Mouse (Mus musculus): ENCODE measurements around the gene Cd300lf. TPM values are rescaled to one million over a fixed set of nuclear protein-coding genes. Genes with fewer than 3 reads are reported as not detected.

Gene Cd300lf
- polyA plus RNA-seq, 1 experiment from 2014 or later: 0.15 TPM

Other genes with a start within 250 kb of the Cd300lf start
- gene Cd300a, start 244.0 kb downstream of the Cd300lf start, polyA plus RNA-seq (2016; fragmentation: Nextera tagmentation; extraction: Ambion mirVana): 0.71 and 0.97 TPM in 2 replicates
- gene Cd300lb, start 199.6 kb downstream of the Cd300lf start, polyA plus RNA-seq (2016; fragmentation: Nextera tagmentation; extraction: Ambion mirVana): 0.08 TPM in 1 of 2 replicates, not detected in the other
- not detected in 2 replicates for gene Cd300c, start 164.8 kb downstream of the Cd300lf start, polyA plus RNA-seq (2016; fragmentation: Nextera tagmentation; extraction: Ambion mirVana)
- 0.10 and 0.11 TPM in 2 replicates for gene Cd300ld, start 144.1 kb downstream of the Cd300lf start, polyA plus RNA-seq (2016; fragmentation: Nextera tagmentation; extraction: Ambion mirVana)
- gene Cd300c2, start 132.1 kb downstream of the Cd300lf start, polyA plus RNA-seq (2016; fragmentation: Nextera tagmentation; extraction: Ambion mirVana): 0.85 and 1.2 TPM in 2 replicates
- not detected in 2 replicates for gene Cd300ld2, start 117.8 kb downstream of the Cd300lf start, polyA plus RNA-seq (2016; fragmentation: Nextera tagmentation; extraction: Ambion mirVana)
- not detected in 2 replicates for gene Cd300ld4, start 107.0 kb downstream of the Cd300lf start, polyA plus RNA-seq (2016; fragmentation: Nextera tagmentation; extraction: Ambion mirVana)
- not detected in 2 replicates for gene Cd300ld5, start 96.2 kb downstream of the Cd300lf start, polyA plus RNA-seq (2016; fragmentation: Nextera tagmentation; extraction: Ambion mirVana)
- not detected in 2 replicates for gene Cd300ld3, start 85.6 kb downstream of the Cd300lf start, polyA plus RNA-seq (2016; fragmentation: Nextera tagmentation; extraction: Ambion mirVana)
- gene Cd300e, start 71.8 kb downstream of the Cd300lf start, polyA plus RNA-seq (2016; fragmentation: Nextera tagmentation; extraction: Ambion mirVana): not detected in 2 replicates
- 1.5 TPM in 2 replicates for gene Rab37, start 42.6 kb downstream of the Cd300lf start, polyA plus RNA-seq (2016; fragmentation: Nextera tagmentation; extraction: Ambion mirVana)
- 34.3 and 34.6 TPM in 2 replicates for gene Slc9a3r1, start 29.3 kb upstream of the Cd300lf start, polyA plus RNA-seq (2016; fragmentation: Nextera tagmentation; extraction: Ambion mirVana)
- gene Tmem104, start 53.5 kb upstream of the Cd300lf start, polyA plus RNA-seq (2016; fragmentation: Nextera tagmentation; extraction: Ambion mirVana): 7.9 and 9.2 TPM in 2 replicates
- gene Nat9, start 53.9 kb upstream of the Cd300lf start, polyA plus RNA-seq (2016; fragmentation: Nextera tagmentation; extraction: Ambion mirVana): 18.5 and 19.2 TPM in 2 replicates
- 0.06 and 0.17 TPM in 2 replicates for gene Grin2c, start 133.3 kb upstream of the Cd300lf start, polyA plus RNA-seq (2016; fragmentation: Nextera tagmentation; extraction: Ambion mirVana)
- gene Fdxr, start 143.1 kb upstream of the Cd300lf start, polyA plus RNA-seq (2016; fragmentation: Nextera tagmentation; extraction: Ambion mirVana): 15.9 and 18.4 TPM in 2 replicates
- 0.11 and 0.18 TPM in 2 replicates for gene Fads6, start 163.7 kb upstream of the Cd300lf start, polyA plus RNA-seq (2016; fragmentation: Nextera tagmentation; extraction: Ambion mirVana)
- not detected in 2 replicates for gene Otop2, start 173.2 kb upstream of the Cd300lf start, polyA plus RNA-seq (2016; fragmentation: Nextera tagmentation; extraction: Ambion mirVana)
- gene Ush1g, start 188.0 kb upstream of the Cd300lf start, polyA plus RNA-seq (2016; fragmentation: Nextera tagmentation; extraction: Ambion mirVana): 0.05 TPM in 1 of 2 replicates, not detected in the other
- gene Otop3, start 200.7 kb upstream of the Cd300lf start, polyA plus RNA-seq (2016; fragmentation: Nextera tagmentation; extraction: Ambion mirVana): 0.28 and 0.43 TPM in 2 replicates
- gene Hid1, start 233.8 kb upstream of the Cd300lf start, polyA plus RNA-seq (2016; fragmentation: Nextera tagmentation; extraction: Ambion mirVana): 32.9 and 38.6 TPM in 2 replicates
- gene Cdr2l, start 247.9 kb upstream of the Cd300lf start, polyA plus RNA-seq (2016; fragmentation: Nextera tagmentation; extraction: Ambion mirVana): 32.4 and 36.6 TPM in 2 replicates

Data from midbrain, embryonic 12.5 days (tissue).